Mouse (Mus musculus) hindbrain, embryonic 14.5 days (tissue): ENCODE data around the gene Pkib. TPM values are rescaled to one million over a fixed set of nuclear protein-coding genes. Genes with fewer than 3 reads are reported as not detected.
A peak's percentile ranks its signal among the peaks of the same experiment; 100 is the strongest.

Experiments
- ATAC-seq: fragments of 200-750 bp; cut with Nextera tagmentation; 2 replicates; pipeline ENCODE4 v1.8.0; 2017; ENCODE audit warnings: moderate number of reproducible peaks, mild to moderate bottlenecking, moderate TSS enrichment, moderate library complexity; ENCODE audit not compliant: low FRiP score
- DNase-seq: peaks from one replicate; pipeline ENCODE4 v3.0.0-alpha.2; 2015; ENCODE audit warnings: low spot score
- H3K27ac ChIP-seq: fragments of 300-500 bp; sonication (generic); 2 replicates; pipeline ENCODE4 v1.5.1; 2014; ENCODE audit warnings: mild to moderate bottlenecking, moderate library complexity
- H3K27me3 ChIP-seq: fragments of 300-500 bp; sonication (generic); 2 replicates; pipeline ENCODE4 v1.6.1; 2014; ENCODE audit warnings: mild to moderate bottlenecking, low read length, mixed read lengths; ENCODE audit not compliant: control insufficient read depth, insufficient read depth
- H3K36me3 ChIP-seq: fragments of 300-500 bp; sonication (generic); replicated peaks from 2 replicates; pipeline ENCODE4 v1.6.1; 2014; ENCODE audit not compliant: control insufficient read depth, insufficient read depth
- H3K4me1 ChIP-seq: fragments of 300-500 bp; sonication (generic); replicated peaks from 2 replicates; pipeline ENCODE4 v1.6.1; 2014; ENCODE audit warnings: antibody characterized with exemption, low read length, mixed read lengths; ENCODE audit not compliant: control insufficient read depth, insufficient read depth
- H3K4me2 ChIP-seq: fragments of 300-500 bp; sonication (generic); replicated peaks from 2 replicates; pipeline ENCODE4 v1.6.1; 2014; ENCODE audit warnings: mild to moderate bottlenecking, moderate library complexity
- H3K4me3 ChIP-seq: fragments of 300-500 bp; sonication (generic); replicated peaks from 2 replicates; pipeline ENCODE4 v1.5.1; 2014; ENCODE audit warnings: mild to moderate bottlenecking, low read length
- H3K9ac ChIP-seq: fragments of 300-500 bp; sonication (generic); 2 replicates; pipeline ENCODE4 v1.6.1; 2014
- H3K9me3 ChIP-seq: fragments of 300-500 bp; sonication (generic); 2 replicates; pipeline ENCODE4 v1.6.1; 2016; ENCODE audit warnings: low read length; ENCODE audit not compliant: control insufficient read depth
- WGBS: fragments of 180-500 bp; shearing (Covaris S2); extraction: QIAGEN DNeasy Blood & Tissue Kit; methylation state at CpG from one replicate; pipeline ENCODE4 v1.1.7; 2014; 5-methylcytosine and 5-hydroxymethylcytosine counted together
- polyA plus RNA-seq: library from polyadenylated mRNA; unstranded; fragments of >200 nt; fragmentation: Nextera tagmentation; extraction: Ambion mirVana; gene quantifications from 2 replicates; pipeline ENCODE4 v1.2.1, GENCODE M21; 2014

The Pkib gene
- polyA plus RNA-seq, 1 experiment from 2014 or later, result 2.1 TPM

- no peak for DNase-seq
- peaks cover 10% of the 10 kb centered on the region for H3K4me1 ChIP-seq
- H3K4me3 ChIP-seq, result peak within 1 kb of the TSS; percentile 29
- no peaks in the 10 kb centered on the region for H3K27me3 ChIP-seq
- peak within 1 kb of the TSS; percentile 54 for H3K9ac ChIP-seq
- no peak for ATAC-seq
- peak within 1 kb of the TSS; percentile 50 for H3K4me2 ChIP-seq
- H3K27ac ChIP-seq, result peak within 1 kb of the TSS; percentile 78
- no peaks in the 10 kb centered on the region for H3K9me3 ChIP-seq
- H3K36me3 ChIP-seq, result no peaks in the 10 kb centered on the region
- 3% methylated on average over 7 of the region's 7 CpGs for WGBS
These were observed 153.0 kb downstream of the Pkib start, which contains the start of gene Fabp7 for GRCm38 (mm10) chr10:57784876-57785150. Gene Fabp7, plus strand, starts transcription at chr10:57784881.

- 3% methylated on average over 2 of the region's 2 CpGs for WGBS
- Histone ChIP-seq H3K4me3 (peak overlapping the region; percentile 29), H3K9ac (peak overlapping the region; percentile 54), H3K4me2 (peak overlapping the region; percentile 50), H3K9me3 (no peaks in the 10 kb centered on the region), H3K27me3 (no peaks in the 10 kb centered on the region), H3K36me3 (no peaks in the 10 kb centered on the region), H3K4me1 (peaks cover 10% of the 10 kb centered on the region), H3K27ac (peak overlapping the region; percentile 77)
- ATAC-seq (no peak), DNase-seq (no peak)
These were observed 153.8 kb downstream of the Pkib start for GRCm38 (mm10) chr10:57785552-57785951.

Other genes with a start within 250 kb of the Pkib start
- gene Hsf2, start 145.6 kb upstream of the Pkib start, polyA plus RNA-seq, result 47.8 and 48.5 TPM in 2 replicates
- 482 and 522 TPM in 2 replicates for gene Serinc1, start 99.5 kb upstream of the Pkib start, polyA plus RNA-seq
- 2,236 and 2,340 TPM in 2 replicates for gene Fabp7, start 152.9 kb downstream of the Pkib start, polyA plus RNA-seq
- 35.3 and 35.9 TPM in 2 replicates for gene Smpdl3a, start 162.4 kb downstream of the Pkib start, polyA plus RNA-seq